In the genomic region with DNA sequence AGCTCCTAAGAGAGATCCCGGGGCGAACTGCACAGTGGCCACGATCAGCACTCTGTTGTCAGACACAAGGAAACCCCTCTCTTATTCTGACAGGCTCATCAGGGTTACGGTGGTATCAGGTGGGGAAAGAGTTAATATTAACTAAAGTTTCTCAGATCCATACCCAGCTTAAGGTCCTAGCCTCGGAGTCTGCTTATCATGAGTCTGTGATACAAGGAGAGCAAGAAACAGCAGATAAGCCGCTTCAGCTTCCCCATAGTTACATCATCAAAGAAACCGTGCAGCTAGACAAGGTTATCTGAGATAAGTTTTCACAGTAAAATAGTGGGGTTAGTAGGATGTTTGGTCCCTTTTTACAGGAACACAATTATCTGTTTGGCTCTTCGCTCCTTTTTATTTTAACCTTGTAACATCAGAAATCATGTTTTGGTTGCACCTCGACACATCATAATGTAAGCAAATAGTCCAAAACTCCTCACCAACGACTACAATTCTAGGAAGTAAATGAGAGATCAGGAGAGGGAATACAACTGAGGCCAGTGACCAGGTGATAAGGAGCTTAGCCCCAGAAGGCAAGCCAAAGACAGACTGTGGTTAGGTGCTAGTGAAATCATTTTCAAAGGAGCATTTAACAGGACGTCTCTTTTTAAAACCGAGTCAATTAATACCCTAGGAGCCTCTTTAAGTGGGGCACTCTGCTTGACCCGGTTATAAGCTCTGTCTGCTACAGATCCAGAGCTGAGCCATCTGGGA, we compare ENCODE assay signal across 20 mouse cellular contexts. TPM values are rescaled to one million over a fixed set of nuclear protein-coding genes. Genes with fewer than 3 reads are reported as not detected.
DNase-seq lines count a peak whose midpoint lies in the region; ATAC-seq and TF ChIP-seq lines count a peak whose summit lies in the region.
"Had no signal": no experiment of that assay in that cellular context is flagged by ENCODE, and none has a peak within 500 bp of the region (broad histone marks: within the 10 kb centered on the region; RNA-seq: fewer than 3 reads in every experiment).

No protein-coding gene starts in this region.

- no peak for DNase-seq in heart, postnatal 4 days
- peak; percentile 75 for DNase-seq in MEL (ENCODE audit: low read depth, low spot score)
- DNase-seq in cerebellum, adult 2 months = no peak
- DNase-seq: adrenal gland, postnatal 25 days; cerebellum, postnatal 10 days; heart, postnatal 36 days; kidney, adult 9 months; kidney, postnatal 4 days; lung, postnatal 14 days; thymus, postnatal 4 days had no signal

- TF ChIP-seq CTCF in MEL (IDR thresholded peaks at IDR 0.05 in 2 of 3, conservative IDR thresholded peaks at IDR 0.05 in 1 of 3; ENCODE audit: control insufficient read depth in 1 of 3, insufficient read depth in 1 of 3, low read depth in 2 of 3, low read length in 3 of 3, poor library complexity in 1 of 3, severe bottlenecking in 1 of 3) = no peak
- no peak for TF ChIP-seq CTCF in cerebellum, adult 2 months (IDR thresholded peaks at IDR 0.05; ENCODE audit: borderline replicate concordance, insufficient read depth, low read depth, low read length)

- no peak for ATAC-seq in heart, embryonic 11.5 days (replicated peaks; ENCODE audit: insufficient number of reproducible peaks, low FRiP score, low TSS enrichment)
- ATAC-seq in intestine, embryonic 16.5 days = peak; percentile 81
- ATAC-seq in megakaryocyte progenitor cell, adult 5-6 weeks (replicated peaks; ENCODE audit: poor library complexity) = peak; percentile 79
- no peak for ATAC-seq in forebrain, embryonic 16.5 days
- ATAC-seq in erythroid progenitor cell, adult 5-6 weeks (replicated peaks; ENCODE audit: low FRiP score, poor library complexity, severe bottlenecking) = no peak
- ATAC-seq: activated CD4-positive, CD25-positive, alpha-beta regulatory T cell, adult 4 months; forebrain, embryonic 15.5 days; hindbrain, postnatal 0 days; Patski had no signal

- TF ChIP-seq POLR2A in MEL (IDR thresholded peaks at IDR 0.05; ENCODE audit: control insufficient read depth in 1 of 2, insufficient read depth in 1 of 2, low read depth in 1 of 2, low read length in 2 of 2, poor library complexity in 1 of 2) = no peak
- TF ChIP-seq POLR2A in cerebellum, adult 2 months (IDR thresholded peaks at IDR 0.05; ENCODE audit: borderline replicate concordance, insufficient read depth, low read length) = no peak

- H3K27me3 ChIP-seq in heart, embryonic 11.5 days (ENCODE audit: control insufficient read depth, insufficient read depth, low read length) = no peaks in the 10 kb centered on the region
- peaks cover 4 to 7% of the 10 kb centered on the region in 2 experiments; a peak in 3 of 4 replicates for H3K27me3 ChIP-seq in MEL (ENCODE audit: control insufficient read depth in 1 of 2, insufficient read depth in 2 of 2, low read length in 2 of 2)
- H3K27me3 ChIP-seq in intestine, embryonic 16.5 days (replicated peaks; ENCODE audit: control insufficient read depth, insufficient read depth, low read length) = no peaks in the 10 kb centered on the region
- H3K27me3 ChIP-seq in forebrain, embryonic 16.5 days (replicated peaks; ENCODE audit: control insufficient read depth, insufficient read depth, low read length) = no peaks in the 10 kb centered on the region
- no peaks in the 10 kb centered on the region for H3K27me3 ChIP-seq in cerebellum, adult 2 months (ENCODE audit: control insufficient read depth, insufficient read depth, low read length)
- H3K27me3 ChIP-seq: forebrain, embryonic 15.5 days; Patski had no signal

- peaks cover 11% of the 10 kb centered on the region for H3K4me1 ChIP-seq in heart, embryonic 11.5 days (ENCODE audit: control insufficient read depth, insufficient read depth, low read length)
- peaks cover 14 to 44% of the 10 kb centered on the region in 2 experiments for H3K4me1 ChIP-seq in MEL (ENCODE audit: control insufficient read depth in 1 of 2, insufficient read depth in 2 of 2, low read length in 2 of 2)
- peaks cover 9% of the 10 kb centered on the region for H3K4me1 ChIP-seq in intestine, embryonic 16.5 days (ENCODE audit: control insufficient read depth, insufficient read depth, low read length)
- no peaks in the 10 kb centered on the region for H3K4me1 ChIP-seq in forebrain, embryonic 16.5 days (replicated peaks; ENCODE audit: control insufficient read depth, insufficient read depth, low read length)
- H3K4me1 ChIP-seq in cerebellum, adult 2 months (ENCODE audit: control insufficient read depth, insufficient read depth, low read length) = no peaks in the 10 kb centered on the region
- H3K4me1 ChIP-seq: forebrain, embryonic 15.5 days had no signal

- H3K9me3 ChIP-seq in heart, embryonic 11.5 days (replicated peaks; ENCODE audit: control insufficient read depth, low read length) = no peaks in the 10 kb centered on the region
- H3K9me3 ChIP-seq in MEL (replicated peaks; ENCODE audit: insufficient read depth, low read length) = no peaks in the 10 kb centered on the region
- H3K9me3 ChIP-seq in intestine, embryonic 16.5 days (ENCODE audit: control insufficient read depth, low read length) = no peaks in the 10 kb centered on the region
- no peaks in the 10 kb centered on the region for H3K9me3 ChIP-seq in forebrain, embryonic 16.5 days (ENCODE audit: control insufficient read depth, low read length)
- H3K9me3 ChIP-seq: forebrain, embryonic 15.5 days had no signal

- H3K36me3 ChIP-seq in heart, embryonic 11.5 days (ENCODE audit: control insufficient read depth, insufficient read depth, low read length) = no peaks in the 10 kb centered on the region
- H3K36me3 ChIP-seq in MEL (ENCODE audit: control insufficient read depth in 1 of 2, insufficient read depth in 2 of 2, low read length in 2 of 2) = peaks cover 0 to 34% of the 10 kb centered on the region in 2 experiments; a peak in 2 of 4 replicates
- H3K36me3 ChIP-seq in intestine, embryonic 16.5 days (ENCODE audit: control insufficient read depth, insufficient read depth, low read length) = no peaks in the 10 kb centered on the region
- H3K36me3 ChIP-seq in forebrain, embryonic 16.5 days (ENCODE audit: control insufficient read depth, insufficient read depth) = no peaks in the 10 kb centered on the region
- H3K36me3 ChIP-seq: forebrain, embryonic 15.5 days had no signal

- no peaks in the 10 kb centered on the region for H3K79me2 ChIP-seq in MEL (ENCODE audit: control insufficient read depth, insufficient read depth, low read length, poor library complexity)

- WGBS in heart, embryonic 11.5 days (ENCODE audit: insufficient replicate concordance) = 20% methylated on average over 13 of the region's 13 CpGs
- 48% methylated on average over 13 of the region's 13 CpGs for WGBS in intestine, embryonic 16.5 days
- 83% methylated on average over 13 of the region's 13 CpGs for WGBS in forebrain, embryonic 16.5 days
- WGBS in cerebellum, adult 2 months = 82% methylated on average over 13 of the region's 13 CpGs

- TF ChIP-seq RAD21 in MEL (IDR thresholded peaks at IDR 0.05; ENCODE audit: low read depth, low read length) = no peak

- no peak overlapping the region for H3K4me3 ChIP-seq in heart, embryonic 11.5 days (ENCODE audit: low read depth, low read length)
- peak overlapping the region; percentile 22 to 45; a peak in 3 of 4 replicates for H3K4me3 ChIP-seq in MEL (ENCODE audit: control insufficient read depth in 1 of 2, insufficient read depth in 1 of 2, low read depth in 2 of 2, low read length in 2 of 2)
- peak overlapping the region; percentile 17 for H3K4me3 ChIP-seq in intestine, embryonic 16.5 days (ENCODE audit: low read length)
- H3K4me3 ChIP-seq in forebrain, embryonic 16.5 days (replicated peaks; ENCODE audit: low read length) = no peak overlapping the region
- no peak overlapping the region for H3K4me3 ChIP-seq in cerebellum, adult 2 months (replicated peaks; ENCODE audit: insufficient read depth, low read depth, low read length)
- H3K4me3 ChIP-seq: forebrain, embryonic 15.5 days had no signal

- no peak overlapping the region for H3K27ac ChIP-seq in heart, embryonic 11.5 days (ENCODE audit: low read depth, low read length)
- H3K27ac ChIP-seq in MEL (ENCODE audit: control insufficient read depth, low read depth, low read length) = peak overlapping the region; percentile 83
- H3K27ac ChIP-seq in intestine, embryonic 16.5 days (ENCODE audit: low read length) = peak overlapping the region; percentile 77
- no peak overlapping the region for H3K27ac ChIP-seq in forebrain, embryonic 16.5 days (ENCODE audit: low read length)
- H3K27ac ChIP-seq in cerebellum, adult 2 months (ENCODE audit: insufficient read depth, low read length) = no peak overlapping the region
- H3K27ac ChIP-seq: forebrain, embryonic 15.5 days; hindbrain, postnatal 0 days had no signal

- H3K9ac ChIP-seq in heart, embryonic 11.5 days (ENCODE audit: low read depth, low read length) = 0 out of 2 replicates have a peak overlapping the region, but pooled peaks have one; percentile 10
- peak overlapping the region; percentile 24 for H3K9ac ChIP-seq in MEL (ENCODE audit: control insufficient read depth, low read depth, low read length, poor library complexity, severe bottlenecking)
- H3K9ac ChIP-seq in intestine, embryonic 16.5 days (ENCODE audit: low read depth, low read length) = peak overlapping the region; percentile 16; the same call in 1 of the 2 replicates
- H3K9ac ChIP-seq in forebrain, embryonic 16.5 days (replicated peaks; ENCODE audit: low read depth, low read length) = no peak overlapping the region
- H3K9ac ChIP-seq: forebrain, embryonic 15.5 days had no signal

- peak; percentile 84 to 87 for TF ChIP-seq EP300 in MEL (IDR thresholded peaks at IDR 0.05; ENCODE audit: low read depth in 1 of 2, low read length in 2 of 2)

- H3K4me2 ChIP-seq in heart, embryonic 11.5 days = peak overlapping the region; percentile 47
- H3K4me2 ChIP-seq in intestine, embryonic 16.5 days (ENCODE audit: low read depth, low read length) = peak overlapping the region; percentile 39
- no peak overlapping the region for H3K4me2 ChIP-seq in forebrain, embryonic 16.5 days (ENCODE audit: low read length)
- H3K4me2 ChIP-seq: forebrain, embryonic 15.5 days had no signal

TF ChIP-seq in MEL, 35 proteins besides CTCF, POLR2A, EP300 and RAD21 (continues in another document):
- TF ChIP-seq ETS1 (IDR thresholded peaks at IDR 0.05; ENCODE audit: low read depth, low read length) = peak; percentile 94

RNA-seq across cellular contexts. Expression of gene Ehf, which starts 4.2 kb away (rescaled TPM):
- polyA plus RNA-seq in heart, embryonic 11.5 days (2014; fragmentation: Nextera tagmentation; extraction: Ambion mirVana) = 0.33 TPM in 1 of 2 replicates, not detected in the other
- not detected for total RNA-seq in heart, postnatal 4 days (2021)
- total RNA-seq in MEL (2012; rRNA removed) = not detected in 2 replicates
- not detected for polyA plus RNA-seq in MEL (2012; ENCODE audit: insufficient read depth in 1 of 2, insufficient read length in 2 of 2, low read depth in 1 of 2, low replicate concordance in 2 of 2, missing spikeins in 1 of 2)
- polyA plus RNA-seq in intestine, embryonic 16.5 days (2015; fragmentation: Nextera tagmentation; extraction: Ambion mirVana) = 28.9 and 29.8 TPM in 2 replicates
- total RNA-seq in megakaryocyte progenitor cell, adult 5-6 weeks (2015) = not detected in 2 replicates
- total RNA-seq in megakaryocyte progenitor cell, adult 5-6 weeks (2017) = not detected in 2 replicates
- polyA plus RNA-seq in forebrain, embryonic 16.5 days (2015; fragmentation: Nextera tagmentation; extraction: Ambion mirVana) = 0.04 and 0.35 TPM in 2 replicates
- total RNA-seq in erythroid progenitor cell, adult 5-6 weeks (2015; ENCODE audit: low replicate concordance) = not detected in 2 replicates
- 1.9 TPM in 1 of 2 replicates, not detected in the other for total RNA-seq in erythroid progenitor cell, adult 5-6 weeks (2017; ENCODE audit: low replicate concordance)
- polyA plus RNA-seq in cerebellum, adult 2 months (2012; rRNA removed) = 0.11 and 0.13 TPM in 2 replicates
- total RNA-seq: heart, postnatal 36 days; hindbrain, postnatal 0 days; layer of hippocampus, postnatal 14 days had no signal
- polyA plus RNA-seq: activated CD4-positive, CD25-positive, alpha-beta regulatory T cell, adult 4 months had no signal

Comparison
In these comparisons a context has a peak if more than half of its experiments do, and no peak if none do; other contexts are left out.
1. ATAC-seq: peak in intestine, embryonic 16.5 days (single experiment) and megakaryocyte progenitor cell, adult 5-6 weeks (single experiment); none in heart, embryonic 11.5 days (single experiment), forebrain, embryonic 16.5 days (single experiment) and erythroid progenitor cell, adult 5-6 weeks (single experiment).
2. H3K27ac ChIP-seq: peak in MEL (single experiment) and intestine, embryonic 16.5 days (single experiment); none in heart, embryonic 11.5 days (single experiment), forebrain, embryonic 16.5 days (single experiment) and cerebellum, adult 2 months (single experiment).
3. H3K4me3 ChIP-seq: peak in MEL (2 of 2) and intestine, embryonic 16.5 days (single experiment); none in heart, embryonic 11.5 days (single experiment), forebrain, embryonic 16.5 days (single experiment) and cerebellum, adult 2 months (single experiment).
4. RNA of gene Ehf, which starts 4.2 kb away (polyA plus RNA-seq): 28.9 to 29.8 TPM in intestine, embryonic 16.5 days; 0.33 TPM in heart, embryonic 11.5 days, 0.11 to 0.13 TPM in cerebellum, adult 2 months, not detected in MEL and 0.04 to 0.35 TPM in forebrain, embryonic 16.5 days; every median in the first group is over 10 times any median in the second.